Mouse (Mus musculus): Measurements from ENCODE around the gene Haus7. TPM values are rescaled to one million over a fixed set of nuclear protein-coding genes. Genes with fewer than 3 reads are reported as not detected.
"Not testable (repeated sequence)": the region's sequence is repeated elsewhere in the genome, so short reads cannot be mapped to it uniquely, and the experiment has no call there.

Haus7 gene
- 59.9 and 64.1 TPM in 2 replicates for polyA plus RNA-seq (2015; fragmentation: Nextera tagmentation; extraction: Ambion mirVana)

GRCm38 (mm10) chrX:73458877-73459392 lies at the start of gene Haus7:
Gene Haus7, minus strand, starts transcription at chrX:73459044.
- 21% methylated on average over 26 of the region's 26 CpGs for WGBS
- ATAC-seq (ENCODE audit: low read depth) = peak; percentile 100
- H3K4me3 ChIP-seq = peak within 1 kb of the TSS; percentile 55

GRCm38 (mm10) chrX:73506577-73506976 lies 47.7 kb upstream of the Haus7 start:
- Histone ChIP-seq H3K9me3 (no peaks in the 10 kb centered on the region), H3K9ac (no peak overlapping the region), H3K36me3 (no peaks in the 10 kb centered on the region), H3K27me3 (peaks cover 36% of the 10 kb centered on the region), H3K27ac (replicated peaks) (no peak overlapping the region), H3K4me3 (no peak overlapping the region), H3K4me1 (replicated peaks) (no peaks in the 10 kb centered on the region; the same call in 1 of the 2 replicates), H3K4me2 (no peak overlapping the region)
- no peak for ATAC-seq (ENCODE audit: low read depth)
- WGBS = 88% methylated on average over 4 of the region's 4 CpGs

More at GRCm38 (mm10) chrX:73458877-73459392, at the start of gene Haus7:
- Histone ChIP-seq H3K9me3 (no peaks in the 10 kb centered on the region), H3K4me2 (peak within 1 kb of the TSS; percentile 65), H3K36me3 (no peaks in the 10 kb centered on the region), H3K9ac (peak within 1 kb of the TSS; percentile 68), H3K27me3 (no peaks in the 10 kb centered on the region), H3K27ac (replicated peaks) (0 out of 2 replicates have a peak within 1 kb of the TSS, but pooled peaks have one; percentile 42), H3K4me1 (replicated peaks) (peaks cover 11% of the 10 kb centered on the region)

- Histone ChIP-seq H3K36me3 (no peaks in the 10 kb centered on the region), H3K27me3 (peaks cover 43% of the 10 kb centered on the region), H3K9ac (no peak overlapping the region), H3K4me3 (no peak overlapping the region), H3K4me2 (no peak overlapping the region), H3K4me1 (replicated peaks) (no peaks in the 10 kb centered on the region; the same call in 1 of the 2 replicates), H3K27ac (replicated peaks) (no peak overlapping the region), H3K9me3 (no peaks in the 10 kb centered on the region)
- no peak for ATAC-seq (ENCODE audit: low read depth)
- 72% methylated on average over 5 of the region's 5 CpGs for WGBS
Observed at GRCm38 (mm10) chrX:73505130-73505735, 46.4 kb upstream of the Haus7 start.

GRCm38 (mm10) chrX:73496746-73497145 lies 37.9 kb upstream of the Haus7 start:
- no peaks in the 10 kb centered on the region for H3K4me1 ChIP-seq (replicated peaks)
- H3K36me3 ChIP-seq = no peaks in the 10 kb centered on the region
- H3K9me3 ChIP-seq = no peaks in the 10 kb centered on the region
- H3K27me3 ChIP-seq = peaks cover 9% of the 10 kb centered on the region
- H3K4me3 ChIP-seq = no peak overlapping the region
- no peak for ATAC-seq (ENCODE audit: low read depth)
- no peak overlapping the region for H3K27ac ChIP-seq (replicated peaks)
- H3K4me2 ChIP-seq = no peak overlapping the region
- H3K9ac ChIP-seq = no peak overlapping the region
- 76% methylated on average over 4 of the region's 4 CpGs for WGBS

GRCm38 (mm10) chrX:73493567-73493966 lies 34.7 kb upstream of the Haus7 start:
- H3K4me1 ChIP-seq (replicated peaks); H3K4me3 ChIP-seq; H3K4me2 ChIP-seq; H3K36me3 ChIP-seq; H3K9me3 ChIP-seq; H3K27me3 ChIP-seq; H3K9ac ChIP-seq; H3K27ac ChIP-seq (replicated peaks): not testable (repeated sequence)
- WGBS = 14% methylated on average over 1 of the region's 2 CpGs
- peak; percentile 65; the same call in 1 of the 2 replicates for ATAC-seq (ENCODE audit: low read depth)

- Histone ChIP-seq H3K36me3 (no peaks in the 10 kb centered on the region), H3K9me3 (no peaks in the 10 kb centered on the region), H3K9ac (no peak overlapping the region), H3K4me3 (no peak overlapping the region), H3K27me3 (no peaks in the 10 kb centered on the region), H3K4me1 (replicated peaks) (no peaks in the 10 kb centered on the region), H3K4me2 (no peak overlapping the region), H3K27ac (replicated peaks) (no peak overlapping the region)
- no peak for ATAC-seq (ENCODE audit: low read depth)
- WGBS = 82% methylated on average over 3 of the region's 3 CpGs
Observed at GRCm38 (mm10) chrX:73490804-73491203, 32.0 kb upstream of the Haus7 start.

GRCm38 (mm10) chrX:73490186-73490585 lies 31.3 kb upstream of the Haus7 start:
- H3K4me1 ChIP-seq (replicated peaks) = no peaks in the 10 kb centered on the region
- no peak overlapping the region for H3K9ac ChIP-seq
- no peak for ATAC-seq (ENCODE audit: low read depth)
- H3K4me3 ChIP-seq = no peak overlapping the region
- H3K36me3 ChIP-seq = no peaks in the 10 kb centered on the region
- no peaks in the 10 kb centered on the region for H3K27me3 ChIP-seq
- H3K9me3 ChIP-seq = no peaks in the 10 kb centered on the region
- H3K27ac ChIP-seq (replicated peaks) = no peak overlapping the region
- WGBS = 82% methylated on average over 4 of the region's 4 CpGs
- H3K4me2 ChIP-seq = no peak overlapping the region

- Histone ChIP-seq H3K9me3 (no peaks in the 10 kb centered on the region), H3K27ac (replicated peaks) (no peak overlapping the region), H3K4me2 (no peak overlapping the region), H3K9ac (no peak overlapping the region), H3K36me3 (no peaks in the 10 kb centered on the region), H3K27me3 (no peaks in the 10 kb centered on the region), H3K4me3 (no peak overlapping the region), H3K4me1 (replicated peaks) (no peaks in the 10 kb centered on the region)
- 73% methylated on average over 5 of the region's 5 CpGs for WGBS
- ATAC-seq (ENCODE audit: low read depth) = no peak
Observed at GRCm38 (mm10) chrX:73486920-73487319, 28.1 kb upstream of the Haus7 start.

- no peaks in the 10 kb centered on the region for H3K36me3 ChIP-seq
- H3K9me3 ChIP-seq = no peaks in the 10 kb centered on the region
- peak overlapping the region; percentile 37 for H3K4me2 ChIP-seq
- H3K4me1 ChIP-seq (replicated peaks) = no peaks in the 10 kb centered on the region
- no peaks in the 10 kb centered on the region for H3K27me3 ChIP-seq
- 92% methylated on average over 4 of the region's 4 CpGs for WGBS
- ATAC-seq (ENCODE audit: low read depth) = no peak
- no peak overlapping the region for H3K27ac ChIP-seq (replicated peaks)
- H3K9ac ChIP-seq = no peak overlapping the region
- 0 out of 2 replicates have a peak overlapping the region, but pooled peaks have one; percentile 23 for H3K4me3 ChIP-seq
Observed at GRCm38 (mm10) chrX:73484870-73485269, 26.0 kb upstream of the Haus7 start.

- no peak for ATAC-seq (ENCODE audit: low read depth)
- Histone ChIP-seq H3K9ac (0 out of 2 replicates have a peak overlapping the region, but pooled peaks have one; percentile 31), H3K36me3 (no peaks in the 10 kb centered on the region), H3K4me1 (replicated peaks) (no peaks in the 10 kb centered on the region), H3K4me2 (peak overlapping the region; percentile 37), H3K9me3 (no peaks in the 10 kb centered on the region), H3K27ac (replicated peaks) (no peak overlapping the region), H3K4me3 (peak overlapping the region; percentile 23), H3K27me3 (no peaks in the 10 kb centered on the region)
- 75% methylated on average over 1 of the region's 1 CpGs for WGBS
Observed at GRCm38 (mm10) chrX:73484076-73484475, 25.2 kb upstream of the Haus7 start.

- Histone ChIP-seq H3K9me3 (no peaks in the 10 kb centered on the region), H3K9ac (0 out of 2 replicates have a peak within 1 kb of the TSS, but pooled peaks have one; percentile 31), H3K27ac (replicated peaks) (no peak within 1 kb of the TSS), H3K27me3 (no peaks in the 10 kb centered on the region), H3K36me3 (no peaks in the 10 kb centered on the region), H3K4me3 (peak within 1 kb of the TSS; percentile 23), H3K4me1 (replicated peaks) (no peaks in the 10 kb centered on the region), H3K4me2 (peak within 1 kb of the TSS; percentile 37)
- ATAC-seq (ENCODE audit: low read depth) = no peak
- WGBS = 26% methylated on average over 14 of the region's 14 CpGs
Observed at GRCm38 (mm10) chrX:73483484-73483810, 24.6 kb upstream of the Haus7 start, which contains the start of gene Bgn. Gene Bgn, plus strand, starts transcription at chrX:73483602.

- H3K9me3 ChIP-seq = no peaks in the 10 kb centered on the region
- no peak overlapping the region for H3K9ac ChIP-seq
- 51% methylated on average over 3 of the region's 4 CpGs for WGBS
- no peaks in the 10 kb centered on the region for H3K27me3 ChIP-seq
- no peak for ATAC-seq (ENCODE audit: low read depth)
- no peak overlapping the region for H3K4me3 ChIP-seq
- H3K27ac ChIP-seq (replicated peaks) = no peak overlapping the region
- H3K36me3 ChIP-seq = no peaks in the 10 kb centered on the region
- no peaks in the 10 kb centered on the region for H3K4me1 ChIP-seq (replicated peaks)
- H3K4me2 ChIP-seq = peak overlapping the region; percentile 37
Observed at GRCm38 (mm10) chrX:73482643-73483483, 24.0 kb upstream of the Haus7 start.

Measured in neural tube, embryonic 13.5 days (tissue).